Mouse (Mus musculus) spleen, adult 2 months (tissue): ENCODE data around the gene Snapc4.

ENCODE experiments used
- CTCF ChIP-seq: fragments of 200-500 bp; IDR thresholded peaks from 2 replicates; pipeline ENCODE4 v1.5.1; 2011; ENCODE audit warnings: mild to moderate bottlenecking, inconsistent platforms; ENCODE audit not compliant: insufficient read depth, insufficient read length, insufficient replicate concordance; ENCODE audit errors: extremely low read depth
- POLR2A ChIP-seq: fragments of 200-500 bp; IDR thresholded peaks from 2 replicates; pipeline ENCODE4 v1.6.1; 2011; ENCODE audit warnings: low read depth, low read length, inconsistent platforms

GRCm38 (mm10) chr2:26399647-26400046, 19.2 kb upstream of the Snapc4 start:
- TF ChIP-seq POLR2A (no peak), CTCF (no peak)
